Comparison of ENCODE assay signal across 19 mouse cellular contexts in genomic region chr14:123210241-123210640, GRCm38 (mm10).
"Had no signal": no experiment of that assay in that cellular context is flagged by ENCODE, and none has a peak within 500 bp of the region (broad histone marks: within the 10 kb centered on the region; RNA-seq: fewer than 3 reads in every experiment).

No protein-coding gene starts in this region.

- H3K27ac ChIP-seq: kidney, postnatal 0 days; layer of hippocampus, adult 2 months; left cerebral cortex, adult 2 months; liver, embryonic 13.5 days; midbrain, embryonic 15.5 days; neural tube, embryonic 13.5 days; stomach, embryonic 15.5 days had no signal

- H3K27me3 ChIP-seq: liver, embryonic 13.5 days; midbrain, embryonic 15.5 days; neural tube, embryonic 13.5 days; stomach, embryonic 15.5 days had no signal

- H3K4me3 ChIP-seq: layer of hippocampus, adult 2 months; left cerebral cortex, adult 2 months; liver, embryonic 13.5 days; midbrain, embryonic 15.5 days; myocyte; neural tube, embryonic 13.5 days; stomach, embryonic 15.5 days had no signal

- H3K36me3 ChIP-seq: liver, embryonic 13.5 days; midbrain, embryonic 15.5 days; neural tube, embryonic 13.5 days; stomach, embryonic 15.5 days had no signal

- H3K4me2 ChIP-seq: liver, embryonic 13.5 days; midbrain, embryonic 11.5 days; midbrain, embryonic 15.5 days; neural tube, embryonic 13.5 days; stomach, embryonic 15.5 days had no signal

- ATAC-seq: midbrain, embryonic 15.5 days had no signal

- DNase-seq: kidney, postnatal 25 days; layer of hippocampus, adult 9-11 months; layer of hippocampus, postnatal 36 days; liver, embryonic 13.5 days; lung, adult 2 months; lung, postnatal 14 days; lung, postnatal 4 days; retina, postnatal 1 day; right cerebral cortex, postnatal 25 days; spleen, adult 18-20 months; thymus, postnatal 36 days had no signal

- H3K9me3 ChIP-seq: liver, embryonic 13.5 days; midbrain, embryonic 15.5 days; neural tube, embryonic 13.5 days; stomach, embryonic 15.5 days had no signal

- H3K9ac ChIP-seq: liver, embryonic 13.5 days; midbrain, embryonic 15.5 days; neural tube, embryonic 13.5 days; stomach, embryonic 15.5 days had no signal

- H3K4me1 ChIP-seq: liver, embryonic 13.5 days; midbrain, embryonic 15.5 days; neural tube, embryonic 13.5 days; stomach, embryonic 15.5 days had no signal
